Mouse (Mus musculus) WW6 (cell line): ENCODE data around the gene Cebpb.

Source experiments
- DNase-seq: peaks from one replicate; pipeline ENCODE4 v3.0.0-alpha.2; 2013; ENCODE audit warnings: low read depth, low spot score

Gene Cebpb

DNA sequence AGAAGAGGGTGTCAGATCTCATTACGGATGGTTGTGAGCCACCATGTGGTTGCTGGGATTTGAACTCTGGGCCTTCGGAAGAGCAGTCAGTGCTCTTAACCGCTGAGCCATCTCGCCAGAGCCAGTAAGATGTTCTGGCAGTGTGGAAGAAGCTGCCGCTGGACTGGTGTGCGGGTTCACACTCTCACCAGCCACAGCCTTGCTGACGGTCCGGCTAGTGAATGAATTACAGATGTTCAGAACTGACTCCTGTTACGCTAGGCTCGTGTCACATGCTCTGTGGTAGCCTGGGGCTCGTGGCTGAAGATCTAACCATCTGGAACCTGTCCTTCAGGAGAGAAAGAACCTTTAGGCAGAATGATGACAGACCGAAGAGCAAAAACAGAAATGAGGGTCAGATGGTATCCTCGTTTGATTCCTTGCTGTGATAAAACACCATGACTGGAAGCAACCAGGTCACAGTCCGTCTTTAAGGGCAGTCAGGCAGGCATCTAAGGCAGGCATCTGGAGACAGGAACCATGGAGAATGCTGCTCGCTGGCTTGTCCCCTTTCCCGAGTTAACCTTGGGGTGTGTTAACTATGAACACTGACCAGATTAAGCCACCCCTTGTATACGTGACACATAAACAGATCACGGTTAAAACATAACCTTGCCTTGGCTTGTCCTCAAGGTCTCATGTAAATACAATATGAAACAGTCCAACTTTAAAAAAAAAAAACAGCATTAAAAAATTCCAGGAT lies 22.6 kb upstream of the Cebpb start:
- no peak for DNase-seq

- DNase-seq, result no peak
Measured at GRCm38 (mm10) chr2:167668426-167668825, 20.3 kb upstream of the Cebpb start.

GRCm38 (mm10) chr2:167669398-167669797 lies 19.3 kb upstream of the Cebpb start:
- no peak for DNase-seq

DNA sequence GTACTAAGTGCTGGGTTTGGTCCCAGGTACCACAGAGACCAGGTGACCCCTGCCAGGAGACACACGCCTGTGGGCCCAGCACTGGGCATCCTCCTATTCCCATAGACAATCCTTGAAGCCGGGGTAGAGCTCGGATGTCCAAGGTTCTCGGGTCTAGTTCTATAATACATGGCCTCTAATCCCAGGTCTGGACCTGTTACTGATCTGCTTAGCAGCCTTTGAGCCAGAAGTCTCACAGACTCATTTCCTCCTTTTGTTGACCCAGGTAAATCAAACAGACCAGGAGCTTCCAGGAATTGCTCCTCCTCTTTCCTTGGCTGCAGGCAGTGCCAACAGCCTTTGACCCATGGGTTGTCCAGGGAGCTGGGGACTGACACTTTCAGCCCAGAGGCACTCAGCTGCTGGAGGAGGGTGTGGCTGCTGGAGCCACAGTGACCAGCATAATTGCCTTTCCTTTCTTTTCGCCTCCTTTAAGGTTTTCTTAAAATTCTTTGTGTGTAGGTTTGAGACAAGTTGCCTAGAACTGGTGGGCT lies 17.5 kb upstream of the Cebpb start:
- no peak for DNase-seq

GRCm38 (mm10) chr2:167672212-167672685 lies 16.5 kb upstream of the Cebpb start:
- DNase-seq, result no peak

DNA sequence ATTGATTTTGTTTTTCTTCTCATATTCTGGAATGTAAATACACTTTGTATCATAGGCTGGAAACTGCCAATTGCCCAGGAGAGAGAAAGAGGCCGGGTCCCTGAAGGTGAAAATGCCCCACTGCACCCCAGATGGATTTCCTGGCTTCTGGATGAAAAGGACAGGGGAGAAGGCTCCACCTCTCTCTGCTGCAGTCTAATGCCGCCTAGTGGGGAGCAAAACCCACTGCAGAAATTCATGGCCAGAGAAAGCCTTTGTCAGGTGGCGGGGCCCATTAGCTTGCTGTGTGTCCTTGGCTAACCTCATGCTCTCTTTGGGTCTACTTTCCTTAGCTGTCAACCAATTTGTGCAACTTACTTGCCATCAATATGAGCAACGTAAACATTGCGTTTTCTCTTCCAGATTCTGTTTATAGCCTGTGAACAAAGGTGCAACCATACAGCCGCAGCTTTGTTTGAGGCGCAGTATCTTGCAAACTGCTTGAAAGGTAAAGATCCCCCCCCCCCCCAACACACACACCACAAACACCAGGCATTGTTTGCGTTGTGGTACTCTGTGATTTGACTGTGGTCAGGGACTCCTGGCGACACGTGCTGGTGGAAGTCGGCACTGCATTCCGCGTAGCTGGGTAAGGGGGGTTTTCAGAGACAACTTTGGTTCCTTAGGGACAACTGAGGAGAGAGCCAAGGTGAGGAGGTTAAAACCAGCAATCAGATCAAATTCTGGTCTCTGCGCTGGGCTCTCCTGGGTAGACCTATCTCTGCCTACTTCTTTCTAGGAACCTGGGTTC lies 13.4 kb upstream of the Cebpb start:
- DNase-seq, result no peak

- DNase-seq, result no peak
Measured at GRCm38 (mm10) chr2:167678600-167678999, 10.1 kb upstream of the Cebpb start.

GRCm38 (mm10) chr2:167679902-167680430 lies 8.7 kb upstream of the Cebpb start:
- DNase-seq, result no peak

GRCm38 (mm10) chr2:167680657-167681056 lies 8.1 kb upstream of the Cebpb start:
- no peak for DNase-seq

DNA sequence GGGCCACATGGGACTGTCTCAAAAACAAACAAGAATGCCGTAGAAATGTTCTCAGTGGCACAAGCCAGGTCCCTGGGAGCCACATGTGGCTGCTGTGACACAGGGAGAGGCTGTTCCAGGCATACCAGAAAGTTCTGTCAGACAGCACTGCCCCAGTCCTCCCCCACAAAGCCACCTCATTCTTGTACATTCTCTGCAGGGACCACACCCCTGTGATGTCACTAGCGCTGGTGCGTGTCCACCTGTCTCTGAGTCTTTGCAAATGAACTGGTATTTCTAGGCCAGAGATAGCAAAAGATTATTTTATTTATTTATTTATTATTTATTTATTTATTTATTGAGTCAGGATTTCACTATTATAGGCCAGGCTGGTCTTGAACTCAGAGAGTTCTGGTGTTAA lies 5.0 kb upstream of the Cebpb start:
- DNase-seq, result no peak

- DNase-seq, result no peak
Measured at GRCm38 (mm10) chr2:167685137-167685536, 3.6 kb upstream of the Cebpb start.

DNA sequence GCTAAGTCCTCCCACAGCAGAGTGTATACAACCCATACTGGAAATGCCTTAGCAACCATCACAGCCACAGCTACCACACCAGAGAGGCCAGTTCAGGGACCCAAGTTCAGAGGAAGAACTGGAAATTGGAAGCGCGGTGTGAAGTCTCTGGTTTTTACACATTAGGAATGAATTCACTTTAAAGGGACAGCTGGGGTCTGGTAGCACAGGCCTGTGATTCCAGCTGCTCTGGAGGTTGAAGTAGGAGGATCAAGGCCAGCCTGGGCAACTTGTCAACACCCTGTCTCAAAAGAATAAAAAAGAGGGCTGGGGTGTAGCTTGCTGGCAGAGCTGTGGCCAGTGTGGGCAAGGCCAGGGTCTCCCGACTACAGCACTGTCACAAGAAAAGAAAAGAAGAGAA lies 2.9 kb upstream of the Cebpb start:
- DNase-seq, result no peak

- DNase-seq, result no peak
Measured at GRCm38 (mm10) chr2:167686382-167687249, 2.1 kb upstream of the Cebpb start.

- no peak for DNase-seq
Measured at GRCm38 (mm10) chr2:167687250-167687586, 1.5 kb upstream of the Cebpb start.

DNA sequence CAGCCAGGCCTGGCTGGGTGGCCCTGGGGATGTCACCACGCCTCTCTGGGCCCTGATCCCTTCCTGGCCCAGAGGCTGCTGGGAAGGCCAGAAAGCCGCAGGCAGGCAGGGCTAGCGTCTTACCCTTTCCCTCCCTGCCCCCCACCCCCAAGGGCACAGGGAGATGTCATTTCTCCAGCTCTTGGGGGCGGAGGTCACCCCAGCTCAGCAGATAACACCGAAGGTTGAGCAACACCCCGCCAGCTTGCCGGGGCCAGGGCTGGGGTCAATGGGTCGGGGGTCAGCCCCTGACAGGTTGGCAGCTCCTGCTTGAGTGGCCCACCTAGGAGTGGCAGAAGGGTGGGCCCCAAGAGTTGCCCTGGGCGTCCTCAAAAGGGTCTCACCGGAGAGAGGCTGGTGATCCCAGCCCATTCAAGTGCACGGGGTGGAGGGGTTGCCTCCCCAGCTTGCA lies 1.0 kb upstream of the Cebpb start:
- DNase-seq, result no peak

DNA sequence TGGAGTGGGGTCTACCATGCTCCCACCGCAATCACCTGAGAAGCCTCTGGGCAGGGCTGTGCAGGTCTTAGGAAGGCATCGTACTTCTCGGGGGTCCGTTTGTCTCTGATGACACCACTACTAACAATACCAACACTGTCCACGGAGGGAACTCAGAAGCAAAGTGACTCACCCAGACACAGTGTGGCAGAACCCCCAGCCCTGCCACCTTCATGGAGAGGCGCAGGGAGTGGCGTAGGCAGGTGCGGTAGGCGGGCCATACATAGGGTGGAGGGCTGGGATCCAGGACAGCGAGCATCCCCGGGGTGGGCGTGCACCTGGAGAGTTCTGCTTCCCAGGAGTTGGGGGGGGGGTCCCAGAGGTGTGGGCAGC lies 603 bp upstream of the Cebpb start:
- DNase-seq, result no peak

DNA sequence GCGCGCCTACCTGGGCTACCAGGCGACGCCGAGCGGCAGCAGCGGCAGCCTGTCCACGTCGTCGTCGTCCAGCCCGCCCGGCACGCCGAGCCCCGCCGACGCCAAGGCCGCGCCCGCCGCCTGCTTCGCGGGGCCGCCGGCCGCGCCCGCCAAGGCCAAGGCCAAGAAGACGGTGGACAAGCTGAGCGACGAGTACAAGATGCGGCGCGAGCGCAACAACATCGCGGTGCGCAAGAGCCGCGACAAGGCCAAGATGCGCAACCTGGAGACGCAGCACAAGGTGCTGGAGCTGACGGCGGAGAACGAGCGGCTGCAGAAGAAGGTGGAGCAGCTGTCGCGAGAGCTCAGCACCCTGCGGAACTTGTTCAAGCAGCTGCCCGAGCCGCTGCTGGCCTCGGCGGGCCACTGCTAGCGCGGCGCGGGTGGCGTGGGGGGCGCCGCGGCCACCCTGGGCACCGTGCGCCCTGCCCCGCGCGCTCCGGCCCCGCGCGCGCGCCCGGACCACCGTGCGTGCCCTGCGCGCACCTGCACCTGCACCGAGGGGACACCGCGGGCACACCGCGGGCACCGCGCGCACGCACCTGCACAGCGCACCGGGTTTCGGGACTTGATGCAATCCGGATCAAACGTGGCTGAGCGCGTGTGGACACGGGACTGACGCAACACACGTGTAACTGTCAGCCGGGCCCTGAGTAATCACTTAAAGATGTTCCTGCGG lies 945 bp downstream of the Cebpb start, which contains the start of gene Tmem189:
Gene Tmem189, minus strand, starts transcription at position 322 of the 718 bp plus-strand sequence.
- DNase-seq, result no peak

DNA sequence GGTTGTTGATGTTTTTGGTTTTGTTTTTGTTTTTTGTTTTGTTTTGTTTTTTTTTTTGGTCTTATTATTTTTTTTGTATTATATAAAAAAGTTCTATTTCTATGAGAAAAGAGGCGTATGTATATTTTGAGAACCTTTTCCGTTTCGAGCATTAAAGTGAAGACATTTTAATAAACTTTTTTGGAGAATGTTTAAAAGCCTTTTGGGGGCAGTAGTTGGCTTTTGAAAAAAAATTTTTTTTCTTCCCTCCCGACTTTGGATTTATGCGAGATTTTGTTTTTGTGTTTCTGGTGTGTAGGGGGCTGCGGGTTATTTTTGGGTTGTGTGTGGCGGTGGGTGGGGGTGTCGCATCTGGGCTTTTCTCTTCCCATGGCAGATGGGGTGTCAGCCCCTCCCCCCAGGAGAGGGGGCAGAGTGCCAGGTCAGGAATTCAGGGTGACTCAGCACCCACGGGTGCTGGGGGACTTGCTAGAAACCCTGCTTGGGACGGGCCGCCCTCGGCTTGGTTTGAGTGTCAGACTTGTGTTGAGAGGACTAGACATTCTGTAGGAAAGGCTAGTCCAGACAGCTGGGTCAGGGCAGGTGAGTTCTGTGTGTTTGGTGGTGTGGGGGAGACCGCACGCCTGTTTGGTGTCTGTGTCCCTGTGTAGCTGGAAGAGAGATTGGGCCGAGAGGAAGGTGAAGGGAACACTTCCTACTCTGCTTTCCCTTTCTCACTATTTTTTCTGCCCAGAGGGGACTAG lies 1.7 kb downstream of the Cebpb start:
- DNase-seq, result no peak

GRCm38 (mm10) chr2:167690962-167691311 lies 2.2 kb downstream of the Cebpb start:
- DNase-seq, result no peak

GRCm38 (mm10) chr2:167691410-167691809 lies 2.7 kb downstream of the Cebpb start:
- DNase-seq, result no peak
